Mouse (Mus musculus) small intestine, adult 2 months (tissue): ENCODE data around the gene Sspo.

Experiments
- CTCF ChIP-seq: fragments of 200-500 bp; IDR thresholded peaks from 2 replicates; pipeline ENCODE4 v1.5.1; 2012; ENCODE audit warnings: low read depth, mild to moderate bottlenecking, control low read depth, inconsistent platforms, low read length, moderate library complexity, mixed read lengths; ENCODE audit not compliant: insufficient replicate concordance, insufficient read length; ENCODE audit errors: extremely low read depth
- POLR2A ChIP-seq: fragments of 200-500 bp; IDR thresholded peaks from 2 replicates; pipeline ENCODE4 v1.6.1; 2012; ENCODE audit warnings: low read depth, mild to moderate bottlenecking, control low read depth, inconsistent platforms, low read length, moderate library complexity

- TF ChIP-seq POLR2A: no peak
- no peak for TF ChIP-seq CTCF
These were observed 1.8 kb upstream of the Sspo start for GRCm38 (mm10) chr6:48446256-48446655.
